Mouse (Mus musculus): ENCODE measurements around the gene H2-M10.3. TPM values are rescaled to one million over a fixed set of nuclear protein-coding genes. Genes with fewer than 3 reads are reported as not detected.
"Not testable (repeated sequence)": the region's sequence is repeated elsewhere in the genome, so short reads cannot be mapped to it uniquely, and the experiment has no call there.

The H2-M10.3 gene
- polyA plus RNA-seq (2016; fragmentation: Nextera tagmentation; extraction: Ambion mirVana), result not detected in 2 replicates

DNA sequence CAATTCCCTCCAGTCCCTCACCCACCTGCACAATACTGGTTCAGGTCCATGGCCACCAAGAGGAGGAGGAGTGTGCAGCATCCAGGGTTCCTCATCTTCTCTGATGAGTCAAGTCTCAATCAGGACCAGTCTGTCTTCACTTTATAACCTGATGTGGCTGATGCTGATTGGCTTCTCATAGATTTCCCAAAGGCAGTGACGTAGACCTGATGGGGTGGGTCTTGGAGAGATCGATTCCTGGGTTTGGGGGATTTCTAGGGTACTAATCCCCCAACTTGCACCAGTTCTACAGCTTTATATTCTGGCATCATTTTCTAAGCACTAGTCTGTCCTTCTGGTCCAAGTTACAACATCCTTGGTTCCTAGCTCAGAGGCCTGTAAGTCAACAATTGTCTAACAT, at the start of gene H2-M10.3:
H2-M10.3 (minus strand) TSS at position 101 of the 400 bp plus-strand sequence.
- not testable (repeated sequence) for H3K9me3 ChIP-seq; H3K4me3 ChIP-seq; H3K27me3 ChIP-seq (ENCODE audit: insufficient read depth, poor library complexity, severe bottlenecking); H3K36me3 ChIP-seq; DNase-seq (ENCODE audit: low spot score); H3K4me1 ChIP-seq (replicated peaks); H3K27ac ChIP-seq
- 93% methylated on average over 2 of the region's 2 CpGs for whole genome bisulfite sequencing

DNA sequence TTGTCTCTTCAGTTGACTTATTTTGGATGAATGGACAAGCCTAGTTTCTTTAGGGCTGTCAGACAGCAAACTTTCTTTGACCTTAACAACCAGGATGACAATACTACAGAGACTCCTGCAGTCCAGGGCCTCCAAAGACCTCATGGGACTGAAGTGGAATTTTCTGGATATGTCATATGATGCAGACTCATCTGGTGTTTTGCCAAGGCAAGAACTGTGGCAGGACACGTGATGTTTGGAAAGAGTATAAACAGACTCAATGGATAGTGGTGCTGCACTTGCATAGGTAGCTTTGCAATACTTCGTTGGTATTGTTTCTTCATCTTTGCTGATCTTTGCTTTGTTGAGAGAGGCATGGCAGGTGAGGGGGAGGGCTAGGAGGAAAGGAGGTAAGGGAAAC, 49.2 kb upstream of the H2-M10.3 start:
- Histone ChIP-seq H3K36me3 (no peaks in the 10 kb centered on the region), H3K27ac (no peak overlapping the region), H3K27me3 (ENCODE audit: insufficient read depth, poor library complexity, severe bottlenecking) (no peaks in the 10 kb centered on the region), H3K4me3 (no peak overlapping the region), H3K9me3 (peaks cover 9% of the 10 kb centered on the region), H3K4me1 (replicated peaks) (no peaks in the 10 kb centered on the region)
- 68% methylated on average over 2 of the region's 2 CpGs for WGBS
- DNase-seq (ENCODE audit: low spot score), result no peak

DNA sequence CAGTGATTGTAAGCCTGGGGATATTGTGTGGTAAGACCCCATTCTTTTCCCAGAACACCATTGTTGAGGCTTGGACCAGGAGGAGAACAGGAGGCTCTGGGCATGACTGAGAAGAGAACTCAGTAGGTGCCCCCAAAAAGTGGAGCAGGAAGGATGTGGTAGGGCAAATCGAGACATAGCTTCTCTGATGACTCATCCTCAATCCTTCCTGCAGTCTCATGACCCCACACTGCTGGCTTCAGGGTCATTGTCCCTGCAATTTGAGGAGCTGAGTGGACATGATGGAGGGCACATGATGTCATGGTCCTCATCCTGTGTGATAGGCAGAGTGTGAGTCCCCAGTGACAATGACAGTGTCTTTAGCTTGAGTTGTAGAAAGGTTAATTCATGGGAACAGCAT, 47.2 kb upstream of the H2-M10.3 start:
- Histone ChIP-seq H3K27me3 (ENCODE audit: insufficient read depth, poor library complexity, severe bottlenecking) (no peaks in the 10 kb centered on the region), H3K36me3 (no peaks in the 10 kb centered on the region), H3K27ac (no peak overlapping the region), H3K4me3 (no peak overlapping the region), H3K9me3 (no peaks in the 10 kb centered on the region), H3K4me1 (replicated peaks) (no peaks in the 10 kb centered on the region)
- no peak for DNase-seq (ENCODE audit: low spot score)
- WGBS, result 86% methylated on average over 1 of the region's 1 CpGs

DNA sequence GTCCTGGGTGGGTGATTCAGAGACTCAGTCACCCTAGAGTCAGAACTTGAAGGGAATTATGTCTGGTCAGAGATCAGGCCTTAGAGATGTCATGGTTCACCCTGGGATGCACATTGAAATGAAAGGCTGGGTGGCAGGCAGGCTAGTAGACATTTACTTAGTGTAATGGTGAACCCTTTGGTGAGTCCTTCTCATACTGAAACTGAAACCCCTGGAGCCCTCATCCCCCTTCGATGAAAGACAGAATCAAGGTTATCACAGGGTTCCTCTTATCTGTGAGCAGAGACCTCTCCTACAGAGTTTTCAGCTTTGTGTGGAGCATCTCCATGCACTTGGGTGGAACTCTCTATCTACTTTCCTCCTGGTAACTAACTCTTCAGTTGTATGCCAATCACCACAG, 46.1 kb upstream of the H2-M10.3 start:
- 66% methylated on average over 1 of the region's 1 CpGs for WGBS
- H3K27ac ChIP-seq, result no peak overlapping the region
- no peaks in the 10 kb centered on the region for H3K4me1 ChIP-seq (replicated peaks)
- DNase-seq (ENCODE audit: low spot score), result no peak
- H3K27me3 ChIP-seq (ENCODE audit: insufficient read depth, poor library complexity, severe bottlenecking), result no peaks in the 10 kb centered on the region
- H3K36me3 ChIP-seq, result no peaks in the 10 kb centered on the region
- H3K9me3 ChIP-seq, result no peaks in the 10 kb centered on the region
- H3K4me3 ChIP-seq, result no peak overlapping the region

DNA sequence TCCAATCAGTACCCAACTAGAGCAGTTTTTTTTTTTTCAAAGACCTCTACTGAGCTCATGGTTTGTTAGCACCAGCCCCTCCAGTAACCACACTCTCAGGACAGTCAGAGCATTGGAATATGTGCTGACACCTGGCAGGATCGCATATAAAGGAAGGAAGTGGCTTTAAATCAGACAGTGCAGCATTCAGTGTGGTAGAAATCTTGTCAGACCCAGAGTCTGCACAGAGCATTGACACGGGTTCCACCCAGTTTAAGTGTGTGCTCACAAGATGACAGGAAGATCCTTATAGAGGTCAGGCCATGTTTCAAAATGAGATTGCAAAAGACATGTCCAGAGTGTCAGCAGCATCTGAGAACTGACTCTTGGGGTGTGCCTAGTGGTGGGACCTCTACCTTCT, 21.7 kb upstream of the H2-M10.3 start:
- no peak for DNase-seq (ENCODE audit: low spot score)
- WGBS, result 94% methylated on average over 2 of the region's 2 CpGs
- H3K4me1 ChIP-seq (replicated peaks), result no peaks in the 10 kb centered on the region
- no peak overlapping the region for H3K4me3 ChIP-seq
- H3K36me3 ChIP-seq, result no peaks in the 10 kb centered on the region
- H3K9me3 ChIP-seq, result no peaks in the 10 kb centered on the region
- H3K27ac ChIP-seq, result no peak overlapping the region
- H3K27me3 ChIP-seq (ENCODE audit: insufficient read depth, poor library complexity, severe bottlenecking), result no peaks in the 10 kb centered on the region

DNA sequence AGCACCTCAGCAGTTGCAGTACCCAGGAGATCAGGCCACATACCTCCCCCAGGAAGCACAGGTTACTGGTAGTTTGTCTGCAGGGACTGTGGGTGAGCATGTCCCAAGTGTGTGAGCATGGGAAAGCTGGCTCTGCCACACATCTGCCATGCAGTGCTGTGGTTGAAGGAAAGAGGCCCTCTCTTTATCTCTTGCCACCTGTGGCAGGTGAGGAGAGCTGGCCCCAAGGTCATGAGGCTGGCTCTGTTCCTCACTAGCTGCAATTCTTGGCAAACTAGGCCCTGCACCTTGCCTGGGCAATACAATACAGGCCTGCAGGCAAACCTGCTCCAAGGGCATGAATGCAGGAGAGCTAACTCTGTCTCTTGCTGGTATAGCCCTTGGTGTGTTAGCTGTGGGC, 5.8 kb downstream of the H2-M10.3 start:
- not testable (repeated sequence) for H3K27ac ChIP-seq; H3K9me3 ChIP-seq; H3K27me3 ChIP-seq (ENCODE audit: insufficient read depth, poor library complexity, severe bottlenecking); H3K36me3 ChIP-seq; H3K4me3 ChIP-seq; DNase-seq (ENCODE audit: low spot score); H3K4me1 ChIP-seq (replicated peaks)

DNA sequence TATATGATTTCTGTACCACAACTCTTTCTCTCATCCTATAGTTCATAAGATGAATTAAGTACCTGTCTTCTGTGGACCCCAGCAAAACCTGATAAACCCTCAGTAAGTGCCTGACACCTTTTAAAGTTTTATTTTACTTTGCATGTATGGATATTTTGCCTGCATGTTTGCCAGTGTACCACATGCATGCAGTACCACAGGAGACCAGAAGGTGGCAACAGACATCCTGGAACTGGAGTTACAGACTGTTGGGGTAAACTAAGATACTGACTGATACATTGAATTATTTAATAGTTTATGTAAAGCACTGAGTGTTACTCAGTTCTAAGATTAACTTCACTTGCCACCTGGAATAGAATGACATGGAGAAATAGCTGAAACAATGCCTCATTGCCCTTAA, 10.7 kb downstream of the H2-M10.3 start:
- not testable (repeated sequence) for H3K9me3 ChIP-seq; H3K27me3 ChIP-seq (ENCODE audit: insufficient read depth, poor library complexity, severe bottlenecking); H3K4me3 ChIP-seq; H3K36me3 ChIP-seq; H3K27ac ChIP-seq; H3K4me1 ChIP-seq (replicated peaks)
- peak; percentile 41 for DNase-seq (ENCODE audit: low spot score)

DNA sequence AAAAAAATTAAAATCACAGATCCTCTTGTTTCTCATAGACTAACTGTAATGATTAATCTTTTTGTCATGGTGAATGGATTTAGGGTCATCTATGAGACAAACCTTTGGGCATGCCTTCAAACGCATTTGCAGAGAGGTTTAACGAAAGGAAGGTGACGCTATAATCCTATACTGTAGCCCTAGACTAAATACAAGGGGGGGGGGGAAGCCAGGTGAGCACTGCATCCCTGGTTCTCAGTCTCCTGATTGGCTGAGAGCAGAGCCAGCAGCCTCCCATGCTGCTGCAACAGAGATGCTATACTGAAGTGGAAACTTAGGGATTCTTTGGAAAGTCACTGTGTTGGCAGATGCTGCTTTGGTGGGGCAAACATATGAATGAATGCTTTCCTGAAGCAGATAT, 12.5 kb downstream of the H2-M10.3 start:
- no peak for DNase-seq (ENCODE audit: low spot score)
- Histone ChIP-seq H3K9me3 (no peaks in the 10 kb centered on the region), H3K36me3 (no peaks in the 10 kb centered on the region), H3K27me3 (ENCODE audit: insufficient read depth, poor library complexity, severe bottlenecking) (no peaks in the 10 kb centered on the region), H3K4me3 (no peak overlapping the region), H3K27ac (no peak overlapping the region), H3K4me1 (replicated peaks) (no peaks in the 10 kb centered on the region)
- 38% methylated on average over 3 of the region's 3 CpGs for WGBS

DNA sequence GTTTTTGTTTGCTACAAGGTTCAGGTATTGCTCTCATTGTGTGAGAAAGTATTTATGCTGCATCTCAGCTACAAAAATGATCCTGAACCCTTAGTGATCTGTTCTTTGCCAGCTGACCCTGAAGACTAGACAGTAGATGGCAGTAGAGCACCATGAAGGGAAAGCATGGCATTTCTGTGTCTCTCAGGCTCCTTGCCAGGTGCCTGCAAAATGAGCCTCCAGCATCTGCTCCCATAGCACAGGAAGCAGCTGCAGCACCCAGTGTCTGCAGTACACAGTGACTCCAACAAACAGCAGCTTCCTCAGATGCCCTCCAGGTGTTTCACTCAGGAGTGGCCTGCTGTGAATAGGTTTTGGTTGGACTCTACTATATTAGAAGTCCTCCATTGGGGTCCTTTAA, 12.9 kb downstream of the H2-M10.3 start:
- not testable (repeated sequence) for H3K4me1 ChIP-seq (replicated peaks); H3K36me3 ChIP-seq; H3K4me3 ChIP-seq; H3K27me3 ChIP-seq (ENCODE audit: insufficient read depth, poor library complexity, severe bottlenecking); H3K27ac ChIP-seq; H3K9me3 ChIP-seq
- DNase-seq (ENCODE audit: low spot score), result peak; percentile 12

DNA sequence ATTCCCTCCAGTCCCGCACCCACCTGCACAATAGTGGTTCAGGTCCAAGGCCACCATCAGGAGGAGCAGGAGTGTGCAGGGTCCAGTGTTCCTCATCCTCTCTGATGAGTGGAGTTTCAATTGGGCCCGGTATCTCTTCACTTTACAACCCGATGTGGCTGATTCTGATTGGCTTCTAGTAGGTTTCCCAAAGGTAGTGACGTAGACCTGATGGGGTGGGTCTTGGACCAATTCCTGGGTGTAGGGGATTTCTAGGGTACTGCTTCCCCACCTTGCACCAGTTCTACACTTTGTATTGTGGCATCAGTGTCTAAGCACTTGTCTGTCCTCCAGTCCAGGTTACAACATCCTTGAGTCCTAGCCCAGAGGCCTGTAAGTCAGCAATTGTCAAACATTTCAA, 42.2 kb downstream of the H2-M10.3 start, which contains the start of gene H2-M10.1:
H2-M10.1 (minus strand) TSS at position 101 of the 400 bp plus-strand sequence.
- H3K27me3 ChIP-seq (ENCODE audit: insufficient read depth, poor library complexity, severe bottlenecking), result no peaks in the 10 kb centered on the region
- 94% methylated on average over 4 of the region's 4 CpGs for WGBS

DNA sequence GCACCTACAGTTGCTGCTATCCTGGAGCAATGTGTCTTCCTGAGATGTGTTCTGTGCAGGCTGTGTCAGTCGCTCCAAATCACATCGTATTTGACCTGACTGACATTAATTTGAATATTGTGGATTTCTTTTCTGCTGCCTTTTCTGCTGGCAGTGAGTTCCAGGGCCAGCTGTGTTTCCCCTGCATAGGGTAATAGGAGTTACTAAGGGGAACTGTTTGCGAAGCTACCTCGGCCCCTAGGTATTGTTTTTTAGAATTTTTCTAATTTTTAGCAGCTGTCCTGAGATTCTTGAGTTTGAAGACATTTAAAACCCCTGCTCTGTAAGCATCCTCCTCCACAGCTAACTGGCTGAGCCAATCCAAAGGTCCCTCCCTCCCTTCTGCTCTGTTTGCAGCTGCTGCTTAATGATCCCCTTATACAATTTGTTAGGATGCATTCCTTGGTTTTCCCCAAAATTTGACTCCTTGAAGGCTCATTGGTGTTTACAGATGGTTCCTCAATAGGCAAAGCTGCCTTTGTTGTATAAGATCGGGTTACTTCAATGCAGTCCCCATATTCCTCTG, 52.4 kb downstream of the H2-M10.3 start:
- H3K9me3 ChIP-seq, result no peaks in the 10 kb centered on the region
- peak overlapping the region; percentile 87 for H3K27ac ChIP-seq
- no peak for DNase-seq (ENCODE audit: low spot score)
- H3K4me3 ChIP-seq, result peak overlapping the region; percentile 63
- 32% methylated on average over 5 of the region's 5 CpGs for WGBS
- H3K27me3 ChIP-seq (ENCODE audit: insufficient read depth, poor library complexity, severe bottlenecking), result no peaks in the 10 kb centered on the region
- 0 out of 2 replicates have a peak, but pooled peaks cover 5% of the 10 kb centered on the region for H3K4me1 ChIP-seq (replicated peaks)
- H3K36me3 ChIP-seq, result no peaks in the 10 kb centered on the region

More for the DNA sequence above, 42.2 kb downstream of the H2-M10.3 start, which contains the start of gene H2-M10.1:
- H3K27ac ChIP-seq, result no peak within 1 kb of the TSS
- DNase-seq (ENCODE audit: low spot score), result no peak
- H3K4me1 ChIP-seq (replicated peaks), result no peaks in the 10 kb centered on the region
- H3K4me3 ChIP-seq, result no peak within 1 kb of the TSS
- no peaks in the 10 kb centered on the region for H3K9me3 ChIP-seq
- no peaks in the 10 kb centered on the region for H3K36me3 ChIP-seq

DNA sequence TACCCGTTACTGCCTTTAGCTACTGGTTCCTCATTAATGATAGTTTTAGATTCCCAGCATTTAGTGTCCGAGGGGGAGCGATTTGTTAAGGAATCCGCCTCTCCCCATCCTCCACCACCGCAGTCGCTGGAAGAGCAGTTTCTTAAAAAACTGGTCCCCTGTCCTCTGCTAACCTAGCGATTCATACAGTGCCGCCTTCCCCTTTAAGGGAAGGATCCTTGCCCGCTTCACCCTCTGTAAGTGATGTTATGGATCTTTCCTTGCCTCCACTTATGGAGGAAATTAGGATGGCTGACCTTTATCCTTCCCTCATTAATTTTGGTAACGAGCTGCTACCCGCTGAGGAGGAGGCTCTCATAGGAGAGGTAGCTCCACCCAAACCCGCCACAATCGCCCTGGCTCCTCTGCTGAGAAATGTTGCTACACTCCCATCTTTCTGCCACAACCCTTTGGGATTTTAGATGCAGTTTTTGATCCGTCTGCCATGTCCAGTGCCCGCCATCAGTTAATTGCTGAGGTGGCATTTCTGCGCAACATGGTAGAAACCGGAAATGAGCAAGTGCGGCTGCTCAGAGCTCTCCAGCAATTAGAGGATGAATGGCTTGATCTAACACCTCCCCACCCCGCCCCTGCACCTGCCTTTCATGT, 53.1 kb downstream of the H2-M10.3 start:
- 0 out of 2 replicates have a peak, but pooled peaks cover 5% of the 10 kb centered on the region for H3K4me1 ChIP-seq (replicated peaks)

More for the DNA sequence above, 53.1 kb downstream of the H2-M10.3 start:
- peak; percentile 59 for DNase-seq (ENCODE audit: low spot score)
- Histone ChIP-seq H3K9me3 (no peaks in the 10 kb centered on the region), H3K36me3 (no peaks in the 10 kb centered on the region), H3K27ac (peak overlapping the region; percentile 87), H3K27me3 (ENCODE audit: insufficient read depth, poor library complexity, severe bottlenecking) (no peaks in the 10 kb centered on the region), H3K4me3 (peak overlapping the region; percentile 63)
- under 1% methylated on average over 19 of the region's 19 CpGs for WGBS

All from hindbrain, embryonic 10.5 days (tissue).